Mouse (Mus musculus): Measurements from ENCODE around the gene Zfp74.
"Not testable (repeated sequence)": the region's sequence is repeated elsewhere in the genome, so short reads cannot be mapped to it uniquely, and the experiment has no call there.

Zfp74 gene

GRCm38 (mm10) chr7:29953513-29954401, at the start of gene Zfp74:
Zfp74 (minus strand) TSS chr7:29954089.
- peak; percentile 25 for DNase-seq (ENCODE audit: extremely low read depth, low read depth, low spot score)

GRCm38 (mm10) chr7:30000601-30001000, 46.7 kb upstream of the Zfp74 start:
- DNase-seq (ENCODE audit: extremely low read depth, low read depth, low spot score): no peak

- DNase-seq (ENCODE audit: extremely low read depth, low read depth, low spot score): no peak
Observed at GRCm38 (mm10) chr7:29995134-29995533, 41.2 kb upstream of the Zfp74 start.

DNA sequence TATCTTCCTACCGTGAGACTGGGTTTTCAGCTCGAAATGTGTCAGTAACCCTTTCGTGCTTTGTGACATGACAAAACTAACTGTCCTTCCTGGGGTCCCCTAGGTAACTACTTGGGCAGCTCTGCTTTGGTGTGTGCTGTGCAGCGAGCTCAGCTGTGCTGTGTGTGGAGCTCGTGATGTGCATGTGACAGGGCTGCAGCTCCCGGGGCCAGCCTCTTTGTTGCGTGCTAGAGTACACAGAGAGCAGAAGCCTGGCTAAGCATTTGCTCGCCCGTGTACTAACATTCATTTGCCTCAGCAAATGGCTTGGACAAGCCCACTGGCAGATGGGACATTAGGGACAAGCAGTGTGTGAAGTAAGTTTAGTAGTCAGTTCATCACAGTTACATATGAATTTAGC, 39.5 kb upstream of the Zfp74 start:
- DNase-seq (ENCODE audit: extremely low read depth, low read depth, low spot score): no peak

DNA sequence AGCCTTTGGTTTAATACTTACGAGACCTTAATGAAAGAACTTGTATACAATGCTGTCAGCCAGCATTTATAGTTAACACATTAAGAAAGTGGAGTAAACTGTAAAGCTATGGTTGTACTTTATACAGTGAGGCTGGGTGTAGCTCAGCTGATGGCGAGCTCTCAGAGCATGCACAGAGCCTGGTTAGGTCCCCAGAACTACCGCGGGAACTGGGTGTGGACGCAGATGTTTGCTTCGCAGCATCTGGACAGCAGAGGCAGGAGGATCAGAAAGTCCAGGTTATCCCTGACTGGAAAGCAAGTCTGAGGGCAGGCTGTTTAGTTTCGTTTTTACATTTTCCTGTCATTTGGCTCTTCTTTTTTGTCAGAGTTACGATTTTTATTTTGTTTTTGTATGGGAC, 38.8 kb upstream of the Zfp74 start:
- DNase-seq (ENCODE audit: extremely low read depth, low read depth, low spot score): no peak

- DNase-seq (ENCODE audit: extremely low read depth, low read depth, low spot score): no peak
Observed at GRCm38 (mm10) chr7:29989031-29989430, 35.1 kb upstream of the Zfp74 start.

DNA sequence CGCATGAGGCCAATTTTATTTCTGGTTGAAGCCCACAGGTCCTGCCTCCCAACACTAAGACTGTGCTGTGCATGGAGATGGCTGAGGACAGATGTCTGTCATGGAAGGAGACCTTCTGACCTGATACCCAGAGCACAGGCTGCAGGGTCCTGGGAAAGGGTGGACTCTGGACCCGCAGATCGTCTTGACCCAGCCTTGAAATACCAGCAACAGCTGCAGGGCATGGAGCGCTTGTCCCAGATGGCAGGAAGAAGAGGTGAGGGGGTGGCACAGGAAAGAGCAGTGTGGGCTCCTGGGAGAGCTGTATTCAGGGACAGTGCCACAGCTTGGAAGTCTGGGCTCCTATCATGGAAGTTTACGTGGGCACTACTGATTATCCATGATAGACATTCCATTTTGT, 33.7 kb upstream of the Zfp74 start:
- no peak for DNase-seq (ENCODE audit: extremely low read depth, low read depth, low spot score)

- no peak for DNase-seq (ENCODE audit: extremely low read depth, low read depth, low spot score)
Observed at GRCm38 (mm10) chr7:29986101-29986500, 32.2 kb upstream of the Zfp74 start.

- DNase-seq (ENCODE audit: extremely low read depth, low read depth, low spot score): no peak
Observed at GRCm38 (mm10) chr7:29983690-29984380, 29.9 kb upstream of the Zfp74 start, which contains the start of gene Zfp568. Zfp568 (plus strand) TSS chr7:29983955.

- no peak for DNase-seq (ENCODE audit: extremely low read depth, low read depth, low spot score)
Observed at GRCm38 (mm10) chr7:29983340-29983689, 29.4 kb upstream of the Zfp74 start.

- DNase-seq (ENCODE audit: extremely low read depth, low read depth, low spot score): no peak
Observed at GRCm38 (mm10) chr7:29982931-29983330, 29.0 kb upstream of the Zfp74 start.

- no peak for DNase-seq (ENCODE audit: extremely low read depth, low read depth, low spot score)
Observed at GRCm38 (mm10) chr7:29982341-29982740, 28.5 kb upstream of the Zfp74 start.

- DNase-seq (ENCODE audit: extremely low read depth, low read depth, low spot score): no peak
Observed at GRCm38 (mm10) chr7:29981860-29982259, 28.0 kb upstream of the Zfp74 start.

- no peak for DNase-seq (ENCODE audit: extremely low read depth, low read depth, low spot score)
Observed at GRCm38 (mm10) chr7:29981455-29981854, 27.6 kb upstream of the Zfp74 start.

GRCm38 (mm10) chr7:29980761-29981160, 26.9 kb upstream of the Zfp74 start:
- DNase-seq (ENCODE audit: extremely low read depth, low read depth, low spot score): no peak

GRCm38 (mm10) chr7:29970686-29971085, 16.8 kb upstream of the Zfp74 start:
- DNase-seq (ENCODE audit: extremely low read depth, low read depth, low spot score): no peak

GRCm38 (mm10) chr7:29965115-29965810, 11.4 kb upstream of the Zfp74 start:
- DNase-seq (ENCODE audit: extremely low read depth, low read depth, low spot score): not testable (repeated sequence)

- DNase-seq (ENCODE audit: extremely low read depth, low read depth, low spot score): no peak
Observed at GRCm38 (mm10) chr7:29959004-29959403, 5.1 kb upstream of the Zfp74 start.

GRCm38 (mm10) chr7:29958125-29958724, 4.3 kb upstream of the Zfp74 start:
- no peak for DNase-seq (ENCODE audit: extremely low read depth, low read depth, low spot score)

DNA sequence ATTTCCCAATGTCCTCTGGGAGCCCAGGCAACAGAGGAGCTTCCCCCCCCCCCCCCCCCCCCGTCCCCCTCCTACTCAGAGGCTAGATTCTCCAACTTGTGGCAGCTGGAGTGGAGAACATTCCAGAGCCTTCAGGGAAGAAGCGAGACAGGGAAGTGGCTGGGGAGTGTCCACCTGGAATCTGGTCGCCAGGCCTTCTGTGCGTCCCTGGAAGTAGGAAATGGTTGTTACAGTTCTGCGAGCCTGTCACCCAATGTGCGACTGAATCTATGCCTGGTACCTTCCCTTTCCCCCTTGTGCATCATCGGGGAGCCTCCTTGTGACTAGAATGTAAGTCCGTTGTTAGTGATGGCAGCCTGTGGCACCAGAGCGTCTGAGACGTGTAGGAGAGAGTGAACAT, 2.4 kb upstream of the Zfp74 start:
- DNase-seq (ENCODE audit: extremely low read depth, low read depth, low spot score): no peak

- no peak for DNase-seq (ENCODE audit: extremely low read depth, low read depth, low spot score)
Observed at GRCm38 (mm10) chr7:29954731-29955130, 842 bp upstream of the Zfp74 start.

Measured in fat pad, adult 2 months (tissue).